Mouse (Mus musculus) cortical plate, adult 2 months (tissue): ENCODE measurements around the gene Sh3bp4. TPM values are rescaled to one million over a fixed set of nuclear protein-coding genes. Genes with fewer than 3 reads are reported as not detected.

Experiments
- H3K27ac ChIP-seq: fragments of 200-500 bp; 2 replicates; pipeline ENCODE4 v1.5.1; 2012; ENCODE audit warnings: low read length, control low read depth, inconsistent platforms; ENCODE audit not compliant: insufficient read depth
- H3K4me1 ChIP-seq: fragments of 200-500 bp; 2 replicates; pipeline ENCODE4 v1.6.1; 2011; ENCODE audit warnings: low read length; ENCODE audit not compliant: control insufficient read depth, insufficient read depth
- H3K4me3 ChIP-seq: fragments of 200-500 bp; 2 replicates; pipeline ENCODE4 v1.5.1; 2011; ENCODE audit warnings: mild to moderate bottlenecking, low read length, control low read depth; ENCODE audit not compliant: insufficient read depth
- CTCF ChIP-seq: fragments of 200-500 bp; IDR thresholded peaks from 2 replicates; pipeline ENCODE4 v1.5.1; 2011; ENCODE audit warnings: mild to moderate bottlenecking, control low read depth, low read length; ENCODE audit not compliant: insufficient read depth; ENCODE audit errors: extremely low read depth
- POLR2A ChIP-seq: fragments of 200-500 bp; IDR thresholded peaks from 2 replicates; pipeline ENCODE4 v1.6.1; 2011; ENCODE audit warnings: mild to moderate bottlenecking, low read length, control low read depth; ENCODE audit not compliant: insufficient read depth; ENCODE audit errors: extremely low read depth
- polyA plus RNA-seq: library from polyadenylated mRNA; depleted of rRNA; stranded (reverse); fragments of >200 nt; gene quantifications from 2 replicates; pipeline ENCODE4 v1.2.3, GENCODE M21; 2012; rRNA removed

Gene Sh3bp4
- polyA plus RNA-seq, result 13.9 and 14.3 TPM in 2 replicates

- TF ChIP-seq CTCF, result no peak
- no peak for TF ChIP-seq POLR2A
- peak within 1 kb of the TSS; percentile 79 for H3K4me3 ChIP-seq
- H3K27ac ChIP-seq, result peak within 1 kb of the TSS; percentile 76
- H3K4me1 ChIP-seq, result 0 out of 2 replicates have a peak, but pooled peaks cover 2% of the 10 kb centered on the region
Measured at GRCm38 (mm10) chr1:89070103-89070700, at the start of gene Sh3bp4. TSS of gene Sh3bp4 (plus strand) at chr1:89070415.

GRCm38 (mm10) chr1:89022997-89023396 lies 47.2 kb upstream of the Sh3bp4 start:
- H3K4me1 ChIP-seq, result no peaks in the 10 kb centered on the region
- H3K27ac ChIP-seq, result no peak overlapping the region
- H3K4me3 ChIP-seq, result no peak overlapping the region
- TF ChIP-seq POLR2A (no peak), CTCF (no peak)

GRCm38 (mm10) chr1:89024696-89025612 lies 45.3 kb upstream of the Sh3bp4 start:
- no peaks in the 10 kb centered on the region for H3K4me1 ChIP-seq
- H3K4me3 ChIP-seq, result no peak overlapping the region
- TF ChIP-seq POLR2A (no peak), CTCF (no peak)
- no peak overlapping the region for H3K27ac ChIP-seq

GRCm38 (mm10) chr1:89026040-89026439 lies 44.2 kb upstream of the Sh3bp4 start:
- Histone ChIP-seq H3K4me1 (no peaks in the 10 kb centered on the region), H3K27ac (no peak overlapping the region), H3K4me3 (no peak overlapping the region)
- TF ChIP-seq POLR2A (no peak), CTCF (no peak)

GRCm38 (mm10) chr1:89029136-89029927 lies 40.9 kb upstream of the Sh3bp4 start:
- TF ChIP-seq CTCF (no peak), POLR2A (no peak)
- Histone ChIP-seq H3K27ac (no peak overlapping the region), H3K4me1 (no peaks in the 10 kb centered on the region), H3K4me3 (no peak overlapping the region)

GRCm38 (mm10) chr1:89033661-89034060 lies 36.6 kb upstream of the Sh3bp4 start:
- Histone ChIP-seq H3K4me1 (no peaks in the 10 kb centered on the region), H3K4me3 (no peak overlapping the region), H3K27ac (no peak overlapping the region)
- no peak for TF ChIP-seq POLR2A
- TF ChIP-seq CTCF, result no peak

- Histone ChIP-seq H3K4me1 (no peaks in the 10 kb centered on the region), H3K27ac (no peak overlapping the region), H3K4me3 (no peak overlapping the region)
- TF ChIP-seq POLR2A, result no peak
- no peak for TF ChIP-seq CTCF
Measured at GRCm38 (mm10) chr1:89034061-89034460, 36.2 kb upstream of the Sh3bp4 start.

- Histone ChIP-seq H3K4me3 (no peak overlapping the region), H3K4me1 (no peaks in the 10 kb centered on the region), H3K27ac (no peak overlapping the region)
- TF ChIP-seq POLR2A, result no peak
- no peak for TF ChIP-seq CTCF
Measured at GRCm38 (mm10) chr1:89035115-89035514, 35.1 kb upstream of the Sh3bp4 start.

- TF ChIP-seq POLR2A, result no peak
- TF ChIP-seq CTCF, result no peak
- no peaks in the 10 kb centered on the region for H3K4me1 ChIP-seq
- H3K4me3 ChIP-seq, result no peak overlapping the region
- no peak overlapping the region for H3K27ac ChIP-seq
Measured at GRCm38 (mm10) chr1:89039836-89040235, 30.4 kb upstream of the Sh3bp4 start.
